Mouse (Mus musculus): ENCODE measurements around the gene Gucy2c. TPM values are rescaled to one million over a fixed set of nuclear protein-coding genes. Genes with fewer than 3 reads are reported as not detected.
A peak's percentile ranks its signal among the peaks of the same experiment; 100 is the strongest.

Gene Gucy2c
- polyA plus RNA-seq, 1 experiment from 2014 or later: not detected

GRCm38 (mm10) chr6:136735766-136736165, 45.8 kb downstream of the Gucy2c start:
- Histone ChIP-seq H3K27me3 (ENCODE audit: control insufficient read depth, insufficient read depth, low read length) (no peaks in the 10 kb centered on the region), H3K4me2 (replicated peaks; ENCODE audit: low read depth, low read length) (no peak overlapping the region), H3K36me3 (ENCODE audit: control insufficient read depth, insufficient read depth, low read length) (no peaks in the 10 kb centered on the region), H3K9ac (ENCODE audit: low read depth, low read length) (no peak overlapping the region), H3K27ac (ENCODE audit: low read depth, low read length) (no peak overlapping the region), H3K9me3 (ENCODE audit: control insufficient read depth, low read length) (no peaks in the 10 kb centered on the region), H3K4me1 (replicated peaks; ENCODE audit: control insufficient read depth, insufficient read depth, low read length) (no peaks in the 10 kb centered on the region), H3K4me3 (ENCODE audit: low read depth, low read length) (no peak overlapping the region)
- WGBS: 80% methylated on average over 7 of the region's 7 CpGs
- no peak for DNase-seq (ENCODE audit: low spot score)
- no peak for ATAC-seq (ENCODE audit: low FRiP score)

GRCm38 (mm10) chr6:136728144-136728543, 53.4 kb downstream of the Gucy2c start:
- Histone ChIP-seq H3K27ac (ENCODE audit: low read depth, low read length) (no peak overlapping the region), H3K4me2 (replicated peaks; ENCODE audit: low read depth, low read length) (no peak overlapping the region), H3K9ac (ENCODE audit: low read depth, low read length) (no peak overlapping the region), H3K9me3 (ENCODE audit: control insufficient read depth, low read length) (no peaks in the 10 kb centered on the region), H3K36me3 (ENCODE audit: control insufficient read depth, insufficient read depth, low read length) (no peaks in the 10 kb centered on the region), H3K27me3 (ENCODE audit: control insufficient read depth, insufficient read depth, low read length) (no peaks in the 10 kb centered on the region), H3K4me1 (replicated peaks; ENCODE audit: control insufficient read depth, insufficient read depth, low read length) (no peaks in the 10 kb centered on the region), H3K4me3 (ENCODE audit: low read depth, low read length) (no peak overlapping the region)
- DNase-seq (ENCODE audit: low spot score) (no peak), ATAC-seq (ENCODE audit: low FRiP score) (no peak)
- 94% methylated on average over 14 of the region's 14 CpGs for WGBS

- ATAC-seq (ENCODE audit: low FRiP score) (no peak), DNase-seq (ENCODE audit: low spot score) (no peak)
- WGBS: 76% methylated on average over 3 of the region's 3 CpGs
- Histone ChIP-seq H3K9me3 (ENCODE audit: control insufficient read depth, low read length) (no peaks in the 10 kb centered on the region), H3K36me3 (ENCODE audit: control insufficient read depth, insufficient read depth, low read length) (no peaks in the 10 kb centered on the region), H3K27me3 (ENCODE audit: control insufficient read depth, insufficient read depth, low read length) (no peaks in the 10 kb centered on the region), H3K4me2 (replicated peaks; ENCODE audit: low read depth, low read length) (no peak overlapping the region), H3K4me3 (ENCODE audit: low read depth, low read length) (no peak overlapping the region), H3K4me1 (replicated peaks; ENCODE audit: control insufficient read depth, insufficient read depth, low read length) (no peaks in the 10 kb centered on the region), H3K9ac (ENCODE audit: low read depth, low read length) (no peak overlapping the region), H3K27ac (ENCODE audit: low read depth, low read length) (no peak overlapping the region)
Measured at GRCm38 (mm10) chr6:136723171-136723570, 58.4 kb downstream of the Gucy2c start.

GRCm38 (mm10) chr6:136722565-136722964, 59.0 kb downstream of the Gucy2c start:
- Histone ChIP-seq H3K4me3 (ENCODE audit: low read depth, low read length) (no peak overlapping the region), H3K4me2 (replicated peaks; ENCODE audit: low read depth, low read length) (no peak overlapping the region), H3K4me1 (replicated peaks; ENCODE audit: control insufficient read depth, insufficient read depth, low read length) (no peaks in the 10 kb centered on the region), H3K27ac (ENCODE audit: low read depth, low read length) (no peak overlapping the region), H3K36me3 (ENCODE audit: control insufficient read depth, insufficient read depth, low read length) (no peaks in the 10 kb centered on the region), H3K9me3 (ENCODE audit: control insufficient read depth, low read length) (no peaks in the 10 kb centered on the region), H3K9ac (ENCODE audit: low read depth, low read length) (no peak overlapping the region), H3K27me3 (ENCODE audit: control insufficient read depth, insufficient read depth, low read length) (no peaks in the 10 kb centered on the region)
- no peak for ATAC-seq (ENCODE audit: low FRiP score)
- WGBS: 88% methylated on average over 7 of the region's 7 CpGs
- no peak for DNase-seq (ENCODE audit: low spot score)

GRCm38 (mm10) chr6:136721925-136722324, 59.6 kb downstream of the Gucy2c start:
- Histone ChIP-seq H3K27ac (ENCODE audit: low read depth, low read length) (no peak overlapping the region), H3K27me3 (ENCODE audit: control insufficient read depth, insufficient read depth, low read length) (no peaks in the 10 kb centered on the region), H3K4me1 (replicated peaks; ENCODE audit: control insufficient read depth, insufficient read depth, low read length) (no peaks in the 10 kb centered on the region), H3K36me3 (ENCODE audit: control insufficient read depth, insufficient read depth, low read length) (no peaks in the 10 kb centered on the region), H3K9ac (ENCODE audit: low read depth, low read length) (no peak overlapping the region), H3K4me3 (ENCODE audit: low read depth, low read length) (no peak overlapping the region), H3K9me3 (ENCODE audit: control insufficient read depth, low read length) (no peaks in the 10 kb centered on the region), H3K4me2 (replicated peaks; ENCODE audit: low read depth, low read length) (no peak overlapping the region)
- 64% methylated on average over 6 of the region's 6 CpGs for WGBS
- peak; percentile 74 for DNase-seq (ENCODE audit: low spot score)
- no peak for ATAC-seq (ENCODE audit: low FRiP score)

GRCm38 (mm10) chr6:136720436-136720835, 61.1 kb downstream of the Gucy2c start:
- no peaks in the 10 kb centered on the region for H3K27me3 ChIP-seq (ENCODE audit: control insufficient read depth, insufficient read depth, low read length)
- 88% methylated on average over 15 of the region's 15 CpGs for WGBS
- H3K4me1 ChIP-seq (replicated peaks; ENCODE audit: control insufficient read depth, insufficient read depth, low read length): no peaks in the 10 kb centered on the region
- no peak overlapping the region for H3K4me2 ChIP-seq (replicated peaks; ENCODE audit: low read depth, low read length)
- ATAC-seq (ENCODE audit: low FRiP score) (no peak), DNase-seq (ENCODE audit: low spot score) (no peak)
- no peak overlapping the region for H3K4me3 ChIP-seq (ENCODE audit: low read depth, low read length)
- no peak overlapping the region for H3K9ac ChIP-seq (ENCODE audit: low read depth, low read length)
- no peaks in the 10 kb centered on the region for H3K36me3 ChIP-seq (ENCODE audit: control insufficient read depth, insufficient read depth, low read length)
- no peak overlapping the region for H3K27ac ChIP-seq (ENCODE audit: low read depth, low read length)
- H3K9me3 ChIP-seq (ENCODE audit: control insufficient read depth, low read length): no peaks in the 10 kb centered on the region

- Histone ChIP-seq H3K9me3 (ENCODE audit: control insufficient read depth, low read length) (no peaks in the 10 kb centered on the region), H3K36me3 (ENCODE audit: control insufficient read depth, insufficient read depth, low read length) (no peaks in the 10 kb centered on the region), H3K4me2 (replicated peaks; ENCODE audit: low read depth, low read length) (no peak overlapping the region), H3K27me3 (ENCODE audit: control insufficient read depth, insufficient read depth, low read length) (no peaks in the 10 kb centered on the region), H3K9ac (ENCODE audit: low read depth, low read length) (no peak overlapping the region), H3K4me3 (ENCODE audit: low read depth, low read length) (no peak overlapping the region), H3K4me1 (replicated peaks; ENCODE audit: control insufficient read depth, insufficient read depth, low read length) (no peaks in the 10 kb centered on the region), H3K27ac (ENCODE audit: low read depth, low read length) (no peak overlapping the region)
- 87% methylated on average over 10 of the region's 11 CpGs for WGBS
- DNase-seq (ENCODE audit: low spot score): no peak
- no peak for ATAC-seq (ENCODE audit: low FRiP score)
Measured at GRCm38 (mm10) chr6:136715881-136716431, 65.6 kb downstream of the Gucy2c start.

- no peaks in the 10 kb centered on the region for H3K27me3 ChIP-seq (ENCODE audit: control insufficient read depth, insufficient read depth, low read length)
- H3K4me3 ChIP-seq (ENCODE audit: low read depth, low read length): no peak overlapping the region
- H3K9ac ChIP-seq (ENCODE audit: low read depth, low read length): no peak overlapping the region
- no peaks in the 10 kb centered on the region for H3K9me3 ChIP-seq (ENCODE audit: control insufficient read depth, low read length)
- DNase-seq (ENCODE audit: low spot score) (no peak), ATAC-seq (ENCODE audit: low FRiP score) (no peak)
- H3K4me1 ChIP-seq (replicated peaks; ENCODE audit: control insufficient read depth, insufficient read depth, low read length): no peaks in the 10 kb centered on the region
- no peak overlapping the region for H3K27ac ChIP-seq (ENCODE audit: low read depth, low read length)
- no peak overlapping the region for H3K4me2 ChIP-seq (replicated peaks; ENCODE audit: low read depth, low read length)
- H3K36me3 ChIP-seq (ENCODE audit: control insufficient read depth, insufficient read depth, low read length): no peaks in the 10 kb centered on the region
- 93% methylated on average over 3 of the region's 3 CpGs for WGBS
Measured at GRCm38 (mm10) chr6:136714097-136714496, 67.5 kb downstream of the Gucy2c start.

- no peaks in the 10 kb centered on the region for H3K9me3 ChIP-seq (ENCODE audit: control insufficient read depth, low read length)
- no peak overlapping the region for H3K9ac ChIP-seq (ENCODE audit: low read depth, low read length)
- H3K4me1 ChIP-seq (replicated peaks; ENCODE audit: control insufficient read depth, insufficient read depth, low read length): no peaks in the 10 kb centered on the region
- ATAC-seq (ENCODE audit: low FRiP score): no peak
- H3K4me3 ChIP-seq (ENCODE audit: low read depth, low read length): no peak overlapping the region
- H3K27ac ChIP-seq (ENCODE audit: low read depth, low read length): no peak overlapping the region
- no peaks in the 10 kb centered on the region for H3K27me3 ChIP-seq (ENCODE audit: control insufficient read depth, insufficient read depth, low read length)
- no peak for DNase-seq (ENCODE audit: low spot score)
- 88% methylated on average over 5 of the region's 5 CpGs for WGBS
- no peaks in the 10 kb centered on the region for H3K36me3 ChIP-seq (ENCODE audit: control insufficient read depth, insufficient read depth, low read length)
- H3K4me2 ChIP-seq (replicated peaks; ENCODE audit: low read depth, low read length): no peak overlapping the region
Measured at GRCm38 (mm10) chr6:136710408-136710807, 71.2 kb downstream of the Gucy2c start.

Measured in hindbrain, embryonic 11.5 days (tissue).